Mouse (Mus musculus): Measurements from ENCODE around the gene Nek11. TPM values are rescaled to one million over a fixed set of nuclear protein-coding genes. Genes with fewer than 3 reads are reported as not detected.

Nek11 gene
- 2.9 and 3.2 TPM in 2 replicates for polyA plus RNA-seq (2014; fragmentation: Nextera tagmentation; extraction: Ambion mirVana)

DNA sequence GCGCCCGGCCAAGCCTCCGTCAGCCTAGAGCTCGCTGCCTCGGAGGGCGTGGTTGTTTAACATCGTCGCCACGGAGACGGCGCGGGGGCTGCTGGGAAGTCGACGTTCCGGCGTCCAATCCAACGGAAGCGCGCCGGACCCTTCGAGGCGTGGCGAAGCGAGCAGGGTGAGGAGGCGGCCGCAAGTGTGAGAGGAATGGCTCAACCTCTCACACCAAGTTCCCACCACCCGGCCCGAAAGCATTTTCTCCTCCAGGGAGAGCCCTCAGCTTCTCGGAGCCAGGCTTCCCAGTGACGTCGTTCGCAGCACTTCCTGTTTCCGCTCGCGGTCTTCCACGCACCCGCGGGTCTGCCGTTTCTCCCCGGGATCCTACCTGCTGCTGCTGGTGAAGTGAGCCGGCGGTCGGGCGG, at the start of gene Nek11, which contains the start of gene Aste1:
Gene Nek11, minus strand, starts transcription at position 307 of the 410 bp plus-strand sequence.
Gene Aste1, plus strand, starts transcription at position 175 of the 410 bp plus-strand sequence.
- H3K27ac ChIP-seq, result peak within 1 kb of the TSS; percentile 80
- peak; percentile 96 for ATAC-seq (ENCODE audit: low FRiP score)
- WGBS, result under 1% methylated on average over 44 of the region's 44 CpGs
- H3K9me3 ChIP-seq (ENCODE audit: control insufficient read depth, low read length), result no peaks in the 10 kb centered on the region
- H3K4me1 ChIP-seq (replicated peaks; ENCODE audit: control insufficient read depth, insufficient read depth, low read length), result peaks cover 22% of the 10 kb centered on the region; the same call in 1 of the 2 replicates
- no peaks in the 10 kb centered on the region for H3K27me3 ChIP-seq (ENCODE audit: control insufficient read depth, insufficient read depth, low read length)
- DNase-seq (ENCODE audit: low spot score), result peak; percentile 94
- peak within 1 kb of the TSS; percentile 63 for H3K4me2 ChIP-seq (replicated peaks)
- H3K36me3 ChIP-seq (replicated peaks; ENCODE audit: control insufficient read depth, insufficient read depth), result 0 out of 2 replicates have a peak, but pooled peaks cover 9% of the 10 kb centered on the region
- H3K9ac ChIP-seq, result peak within 1 kb of the TSS; percentile 60
- peak within 1 kb of the TSS; percentile 64 for H3K4me3 ChIP-seq (replicated peaks; ENCODE audit: low read length)

DNA sequence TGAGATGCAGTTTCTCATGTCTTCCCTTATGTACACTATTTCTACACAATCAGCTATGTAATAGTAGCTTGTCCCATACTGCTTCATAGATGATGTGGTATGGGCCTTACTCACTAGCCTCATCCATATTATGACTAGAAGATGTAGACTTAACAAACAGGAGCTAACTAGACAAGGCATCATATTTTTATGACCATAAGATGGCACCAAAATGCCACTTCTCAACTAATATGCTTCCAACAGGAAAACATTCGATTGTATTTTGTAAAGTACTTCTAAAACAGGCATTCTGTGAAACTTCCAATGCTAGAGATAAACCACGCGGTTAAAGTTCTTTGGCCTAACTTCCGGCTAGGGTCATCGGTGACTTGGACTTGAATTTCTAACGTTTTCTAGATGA, 13.2 kb upstream of the Nek11 start:
- WGBS, result 92% methylated on average over 6 of the region's 6 CpGs
- ATAC-seq (ENCODE audit: low FRiP score) (no peak), DNase-seq (ENCODE audit: low spot score) (peak; percentile 31)
- no peaks in the 10 kb centered on the region for H3K27me3 ChIP-seq (ENCODE audit: control insufficient read depth, insufficient read depth, low read length)
- H3K9me3 ChIP-seq (ENCODE audit: control insufficient read depth, low read length), result no peaks in the 10 kb centered on the region
- H3K4me3 ChIP-seq (replicated peaks; ENCODE audit: low read length), result no peak overlapping the region
- H3K9ac ChIP-seq, result no peak overlapping the region
- no peak overlapping the region for H3K4me2 ChIP-seq (replicated peaks)
- H3K36me3 ChIP-seq (replicated peaks; ENCODE audit: control insufficient read depth, insufficient read depth), result peaks cover 67% of the 10 kb centered on the region
- no peaks in the 10 kb centered on the region for H3K4me1 ChIP-seq (replicated peaks; ENCODE audit: control insufficient read depth, insufficient read depth, low read length)
- no peak overlapping the region for H3K27ac ChIP-seq

DNA sequence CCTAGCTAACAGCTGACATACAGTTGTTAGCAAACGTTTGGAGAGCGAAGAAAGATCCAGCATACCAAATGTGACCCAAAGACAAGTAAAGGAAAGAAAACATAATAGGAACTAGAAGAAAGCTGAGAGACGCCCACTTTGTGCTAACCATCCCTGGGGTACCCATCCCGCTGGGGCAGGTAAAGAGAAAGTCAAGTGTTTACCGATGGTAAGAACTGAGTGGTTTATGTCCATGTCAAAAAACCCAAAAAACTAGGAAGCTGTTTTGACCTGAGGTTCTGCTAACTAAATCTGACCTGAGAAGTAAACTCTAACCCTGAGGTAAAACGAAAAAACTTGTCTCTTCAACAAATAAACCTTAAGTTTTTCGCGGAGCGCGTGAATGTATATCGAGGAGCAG, 604 bp downstream of the Nek11 start:
- H3K9me3 ChIP-seq (ENCODE audit: control insufficient read depth, low read length), result no peaks in the 10 kb centered on the region
- peaks cover 22% of the 10 kb centered on the region; the same call in 1 of the 2 replicates for H3K4me1 ChIP-seq (replicated peaks; ENCODE audit: control insufficient read depth, insufficient read depth, low read length)
- peak overlapping the region; percentile 63 for H3K4me2 ChIP-seq (replicated peaks)
- ATAC-seq (ENCODE audit: low FRiP score) (no peak; the same call in 1 of the 2 replicates), DNase-seq (ENCODE audit: low spot score) (no peak)
- no peaks in the 10 kb centered on the region for H3K27me3 ChIP-seq (ENCODE audit: control insufficient read depth, insufficient read depth, low read length)
- 12% methylated on average over 11 of the region's 11 CpGs for WGBS
- H3K27ac ChIP-seq, result no peak overlapping the region
- 0 out of 2 replicates have a peak, but pooled peaks cover 9% of the 10 kb centered on the region for H3K36me3 ChIP-seq (replicated peaks; ENCODE audit: control insufficient read depth, insufficient read depth)
- peak overlapping the region; percentile 64 for H3K4me3 ChIP-seq (replicated peaks; ENCODE audit: low read length)
- H3K9ac ChIP-seq, result peak overlapping the region; percentile 60

DNA sequence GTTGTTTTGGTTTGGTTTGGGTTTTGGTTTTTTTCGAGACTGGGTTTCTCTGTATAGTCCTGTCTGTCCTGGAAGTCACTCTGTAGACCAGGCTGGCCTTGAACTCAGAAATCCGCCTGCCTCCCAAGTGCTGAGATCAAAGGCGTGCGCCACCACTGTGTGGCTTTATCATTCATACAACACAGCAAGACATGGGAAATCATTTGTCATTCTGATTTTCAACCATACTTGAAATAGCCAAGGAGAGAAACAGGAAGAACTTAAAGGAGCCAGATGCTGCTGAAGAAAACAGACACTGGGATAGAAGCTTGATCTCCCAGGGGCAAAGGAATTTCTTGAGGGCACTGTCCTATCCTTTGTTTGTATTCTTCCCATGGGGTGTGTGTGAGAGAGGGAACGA, 4.7 kb downstream of the Nek11 start:
- Histone ChIP-seq H3K4me1 (replicated peaks; ENCODE audit: control insufficient read depth, insufficient read depth, low read length) (no peaks in the 10 kb centered on the region; the same call in 1 of the 2 replicates), H3K4me3 (replicated peaks; ENCODE audit: low read length) (no peak overlapping the region), H3K4me2 (replicated peaks) (no peak overlapping the region), H3K27ac (no peak overlapping the region), H3K36me3 (replicated peaks; ENCODE audit: control insufficient read depth, insufficient read depth) (no peaks in the 10 kb centered on the region), H3K9me3 (ENCODE audit: control insufficient read depth, low read length) (no peaks in the 10 kb centered on the region), H3K9ac (no peak overlapping the region), H3K27me3 (ENCODE audit: control insufficient read depth, insufficient read depth, low read length) (no peaks in the 10 kb centered on the region)
- DNase-seq (ENCODE audit: low spot score) (no peak), ATAC-seq (ENCODE audit: low FRiP score) (no peak)
- WGBS, result 51% methylated on average over 5 of the region's 5 CpGs

DNA sequence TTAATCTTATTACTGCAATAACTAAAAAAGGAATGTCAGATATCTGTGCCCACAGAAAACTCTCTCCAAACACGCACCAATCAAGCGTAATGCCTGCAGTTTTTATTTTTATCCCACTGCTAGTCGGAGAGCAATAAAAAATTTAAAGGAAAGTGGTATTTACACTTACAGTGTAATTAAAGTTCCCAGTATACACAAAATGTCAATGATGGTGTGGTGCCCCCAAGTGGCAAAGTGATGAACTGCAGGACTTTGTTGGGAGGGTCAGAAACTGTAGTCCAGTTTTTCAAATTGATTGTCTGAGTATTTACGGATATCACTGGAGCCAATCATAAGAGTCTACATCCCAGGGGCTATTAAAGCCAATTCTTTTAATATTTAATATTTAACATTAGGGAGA, 6.0 kb downstream of the Nek11 start:
- H3K9me3 ChIP-seq (ENCODE audit: control insufficient read depth, low read length), result no peaks in the 10 kb centered on the region
- H3K9ac ChIP-seq, result no peak overlapping the region
- no peaks in the 10 kb centered on the region for H3K36me3 ChIP-seq (replicated peaks; ENCODE audit: control insufficient read depth, insufficient read depth)
- ATAC-seq (ENCODE audit: low FRiP score) (no peak), DNase-seq (ENCODE audit: low spot score) (peak; percentile 88)
- no peaks in the 10 kb centered on the region for H3K27me3 ChIP-seq (ENCODE audit: control insufficient read depth, insufficient read depth, low read length)
- H3K27ac ChIP-seq, result no peak overlapping the region
- H3K4me3 ChIP-seq (replicated peaks; ENCODE audit: low read length), result no peak overlapping the region
- no peaks in the 10 kb centered on the region for H3K4me1 ChIP-seq (replicated peaks; ENCODE audit: control insufficient read depth, insufficient read depth, low read length)
- H3K4me2 ChIP-seq (replicated peaks), result no peak overlapping the region
- 11% methylated on average over 4 of the region's 4 CpGs for WGBS

DNA sequence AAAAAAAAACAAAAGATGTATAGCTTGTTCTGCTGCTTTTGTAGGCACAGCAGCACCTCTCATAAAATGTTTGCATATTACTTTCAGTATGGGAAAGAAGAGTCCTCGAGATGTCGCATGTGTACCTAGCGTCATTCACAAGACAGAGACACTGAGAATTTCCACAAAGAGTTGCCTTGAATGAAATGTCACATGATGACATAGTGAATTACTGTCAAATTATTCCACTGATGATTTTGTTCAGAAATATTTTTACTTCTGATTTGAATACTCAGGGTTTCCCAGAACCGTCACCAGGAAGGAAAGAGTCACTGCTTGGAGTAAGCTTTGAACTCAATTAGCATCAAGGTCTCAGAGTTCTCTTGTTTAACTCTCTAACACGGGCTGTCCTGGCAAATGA, 7.9 kb downstream of the Nek11 start:
- H3K9me3 ChIP-seq (ENCODE audit: control insufficient read depth, low read length), result no peaks in the 10 kb centered on the region
- WGBS, result 82% methylated on average over 5 of the region's 5 CpGs
- no peaks in the 10 kb centered on the region for H3K36me3 ChIP-seq (replicated peaks; ENCODE audit: control insufficient read depth, insufficient read depth)
- ATAC-seq (ENCODE audit: low FRiP score) (no peak), DNase-seq (ENCODE audit: low spot score) (no peak)
- no peaks in the 10 kb centered on the region for H3K27me3 ChIP-seq (ENCODE audit: control insufficient read depth, insufficient read depth, low read length)
- H3K4me1 ChIP-seq (replicated peaks; ENCODE audit: control insufficient read depth, insufficient read depth, low read length), result no peaks in the 10 kb centered on the region
- H3K9ac ChIP-seq, result no peak overlapping the region
- H3K27ac ChIP-seq, result no peak overlapping the region
- H3K4me3 ChIP-seq (replicated peaks; ENCODE audit: low read length), result no peak overlapping the region
- no peak overlapping the region for H3K4me2 ChIP-seq (replicated peaks)

DNA sequence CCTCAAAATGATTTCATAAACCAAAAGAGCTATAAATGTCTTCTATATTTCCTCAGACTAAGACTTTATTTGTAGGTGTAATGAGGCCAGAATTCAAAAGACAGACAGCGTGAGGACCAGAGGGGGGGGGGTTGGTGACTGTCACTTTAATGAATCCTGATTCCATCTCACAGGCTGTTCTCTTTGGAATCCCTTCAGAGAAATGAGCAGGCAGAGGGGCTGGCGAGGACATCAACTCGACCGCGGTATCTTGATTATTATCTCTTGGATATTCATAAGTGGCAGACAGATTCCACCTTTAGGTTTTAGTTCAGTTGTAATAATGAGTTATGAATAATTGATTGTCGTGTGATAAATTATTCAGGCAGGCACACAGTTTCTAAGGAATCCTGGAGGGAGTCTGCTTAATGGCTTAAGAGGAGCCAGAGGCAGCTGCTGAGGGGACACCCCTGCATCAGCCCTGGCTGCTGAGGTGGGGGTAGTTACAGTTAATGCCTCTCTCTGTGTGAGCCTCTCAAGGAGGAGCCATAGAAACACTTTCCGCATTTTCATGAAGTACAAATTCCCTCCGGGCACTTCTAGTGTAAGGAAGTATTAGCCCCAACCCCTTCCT, 15.7 kb downstream of the Nek11 start:
- DNase-seq (ENCODE audit: low spot score), result peak; percentile 50
- peak overlapping the region; percentile 64 for H3K27ac ChIP-seq

DNA sequence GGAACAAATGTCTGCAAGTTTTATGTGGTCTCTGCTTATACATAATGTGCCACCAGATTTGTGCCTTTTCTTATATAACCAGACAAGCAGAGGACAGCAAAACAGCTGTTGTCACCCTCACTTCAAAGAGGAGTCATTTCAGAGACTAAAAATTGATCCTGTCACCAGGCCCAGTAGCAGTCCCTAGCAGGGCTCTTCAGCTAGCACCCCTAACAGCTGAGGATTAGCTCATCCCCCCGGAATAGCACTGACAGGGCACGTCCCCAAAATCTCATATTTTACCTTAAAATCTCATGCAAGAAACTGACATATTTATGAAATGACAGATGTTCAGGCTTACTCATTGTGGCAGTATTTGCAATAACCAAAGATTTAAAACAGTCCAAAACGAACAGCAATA, 17.7 kb downstream of the Nek11 start:
- Histone ChIP-seq H3K27ac (no peak overlapping the region), H3K9me3 (ENCODE audit: control insufficient read depth, low read length) (no peaks in the 10 kb centered on the region), H3K4me2 (replicated peaks) (no peak overlapping the region), H3K4me1 (replicated peaks; ENCODE audit: control insufficient read depth, insufficient read depth, low read length) (peaks cover 8% of the 10 kb centered on the region), H3K36me3 (replicated peaks; ENCODE audit: control insufficient read depth, insufficient read depth) (no peaks in the 10 kb centered on the region), H3K9ac (no peak overlapping the region), H3K4me3 (replicated peaks; ENCODE audit: low read length) (no peak overlapping the region), H3K27me3 (ENCODE audit: control insufficient read depth, insufficient read depth, low read length) (no peaks in the 10 kb centered on the region)
- ATAC-seq (ENCODE audit: low FRiP score), result no peak
- DNase-seq (ENCODE audit: low spot score), result no peak
- WGBS, result 68% methylated on average over 3 of the region's 3 CpGs

More for the DNA sequence above, 15.7 kb downstream of the Nek11 start:
- H3K9ac ChIP-seq, result no peak overlapping the region; the same call in 1 of the 2 replicates
- no peaks in the 10 kb centered on the region for H3K27me3 ChIP-seq (ENCODE audit: control insufficient read depth, insufficient read depth, low read length)
- ATAC-seq (ENCODE audit: low FRiP score), result peak; percentile 87
- H3K36me3 ChIP-seq (replicated peaks; ENCODE audit: control insufficient read depth, insufficient read depth), result no peaks in the 10 kb centered on the region
- 34% methylated on average over 8 of the region's 8 CpGs for WGBS
- no peak overlapping the region for H3K4me3 ChIP-seq (replicated peaks; ENCODE audit: low read length)
- H3K4me1 ChIP-seq (replicated peaks; ENCODE audit: control insufficient read depth, insufficient read depth, low read length), result peaks cover 8% of the 10 kb centered on the region
- peak overlapping the region; percentile 13; the same call in 1 of the 2 replicates for H3K4me2 ChIP-seq (replicated peaks)
- H3K9me3 ChIP-seq (ENCODE audit: control insufficient read depth, low read length), result no peaks in the 10 kb centered on the region

DNA sequence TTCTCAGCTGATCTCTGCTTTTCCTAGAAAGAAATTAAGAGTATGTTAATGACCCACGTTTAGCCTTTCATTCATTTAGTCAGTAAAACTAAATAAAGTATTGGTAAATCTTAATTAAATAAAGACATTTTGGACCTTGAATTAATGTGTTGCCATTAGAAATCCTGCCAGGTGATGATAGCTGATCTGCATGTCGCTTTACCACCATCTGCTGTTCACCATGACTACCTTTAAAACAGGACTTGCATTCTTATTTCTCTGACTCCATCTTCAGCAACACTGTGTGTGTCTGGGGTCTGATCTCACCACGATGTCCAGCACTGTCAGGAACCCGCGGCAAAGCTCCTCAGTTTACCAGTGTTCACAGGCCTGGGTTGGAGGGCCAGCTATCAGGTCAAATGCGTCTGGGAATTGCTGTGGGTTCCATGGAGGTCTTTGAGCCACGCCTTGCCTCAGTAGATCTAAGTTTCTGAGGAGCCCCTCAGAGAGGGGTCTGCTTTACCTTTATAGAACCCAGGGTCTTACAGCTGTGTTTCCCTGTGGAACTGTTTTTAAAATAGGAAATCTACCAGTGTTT, 18.3 kb downstream of the Nek11 start:
- 75% methylated on average over 7 of the region's 7 CpGs for WGBS
- H3K36me3 ChIP-seq (replicated peaks; ENCODE audit: control insufficient read depth, insufficient read depth), result no peaks in the 10 kb centered on the region
- no peak overlapping the region for H3K9ac ChIP-seq
- H3K4me2 ChIP-seq (replicated peaks), result no peak overlapping the region
- H3K27ac ChIP-seq, result no peak overlapping the region
- no peaks in the 10 kb centered on the region for H3K27me3 ChIP-seq (ENCODE audit: control insufficient read depth, insufficient read depth, low read length)
- ATAC-seq (ENCODE audit: low FRiP score) (no peak), DNase-seq (ENCODE audit: low spot score) (peak; percentile 60)
- peaks cover 8% of the 10 kb centered on the region for H3K4me1 ChIP-seq (replicated peaks; ENCODE audit: control insufficient read depth, insufficient read depth, low read length)
- H3K9me3 ChIP-seq (ENCODE audit: control insufficient read depth, low read length), result no peaks in the 10 kb centered on the region
- no peak overlapping the region for H3K4me3 ChIP-seq (replicated peaks; ENCODE audit: low read length)

Data from hindbrain, embryonic 14.5 days (tissue).